Mouse (Mus musculus) CH12.LX (cell line): ENCODE measurements around the gene Sgk2. TPM values are rescaled to one million over a fixed set of nuclear protein-coding genes. Genes with fewer than 3 reads are reported as not detected.

ENCODE experiments used
- DNase-seq: peaks from one replicate; pipeline ENCODE4 v3.0.0-alpha.2; 2013; ENCODE audit errors: extremely low read depth
- H3K27ac ChIP-seq: 2 replicates; pipeline ENCODE4 v1.5.1; 2012; ENCODE audit warnings: low read depth, mild to moderate bottlenecking, control low read depth, moderate library complexity; ENCODE audit not compliant: insufficient read depth
- H3K27me3 ChIP-seq: replicated peaks from 2 replicates; pipeline ENCODE3; 2012; ENCODE audit warnings: inconsistent platforms
- H3K36me3 ChIP-seq, 2 experiments: replicated peaks in 1 of 2; 2 replicates each; pipeline versions ENCODE3 to v1.6.1; 2012; ENCODE audit warnings: inconsistent platforms in 1 of 2, low read length in 1 of 2, mild to moderate bottlenecking in 1 of 2, mixed read lengths in 1 of 2, moderate library complexity in 1 of 2; ENCODE audit not compliant: control insufficient read depth in 1 of 2, insufficient read depth in 1 of 2
- H3K4me1 ChIP-seq, 2 experiments: 2 replicates each; pipeline ENCODE4 v1.6.1; 2012; ENCODE audit warnings: inconsistent platforms in 1 of 2, moderate library complexity in 1 of 2; ENCODE audit not compliant: insufficient read depth in 2 of 2, control insufficient read depth in 1 of 2
- H3K4me2 ChIP-seq: 2 replicates; pipeline ENCODE4 v1.6.1; 2012; ENCODE audit warnings: low read depth, mild to moderate bottlenecking, control low read depth; ENCODE audit not compliant: poor library complexity, insufficient read depth, severe bottlenecking
- H3K4me3 ChIP-seq, 3 experiments: fragments of 150-350 bp in 1 of 3; sonication (generic) in 1 of 3; replicated peaks in 1 of 3; 2 replicates each; pipeline versions ENCODE3 to v1.5.1; 2011 to 2012; ENCODE audit warnings: low read depth in 2 of 3, low read length in 2 of 3, mild to moderate bottlenecking in 2 of 3, moderate library complexity in 2 of 3, control low read depth in 1 of 3, improper control_type of control experiment in 1 of 3, inconsistent platforms in 1 of 3, mixed read lengths in 1 of 3; ENCODE audit not compliant: poor library complexity in 1 of 3
- H3K79me2 ChIP-seq: replicated peaks from 2 replicates; pipeline ENCODE4 v1.6.1; 2012; ENCODE audit warnings: mild to moderate bottlenecking, moderate library complexity; ENCODE audit not compliant: control insufficient read depth, poor library complexity, insufficient read depth, severe bottlenecking; ENCODE audit errors: extremely low read depth
- H3K9ac ChIP-seq: 2 replicates; pipeline ENCODE4 v1.6.1; 2012; ENCODE audit warnings: low read depth, mild to moderate bottlenecking, control low read depth, moderate library complexity; ENCODE audit not compliant: insufficient read depth
- H3K9me3 ChIP-seq: replicated peaks from 2 replicates; pipeline ENCODE3; 2012; ENCODE audit warnings: low read length, inconsistent platforms, mixed read lengths
- BHLHE40 ChIP-seq: IDR thresholded peaks from 2 replicates; pipeline ENCODE4 v1.6.1; 2011; ENCODE audit warnings: mild to moderate bottlenecking, low read depth, low read length, improper control_type of control experiment
- CHD1 ChIP-seq: IDR thresholded peaks from 2 replicates; pipeline ENCODE4 v1.6.1; 2012; ENCODE audit warnings: low read depth, low read length, improper control_type of control experiment, inconsistent platforms
- CTCF ChIP-seq, 2 experiments: IDR thresholded peaks in 1 of 2; conservative IDR thresholded peaks in 1 of 2; 2 replicates each; pipeline ENCODE4 v1.5.1; 2011 to 2012; ENCODE audit warnings: low read depth in 2 of 2, low read length in 2 of 2, improper control_type of control experiment in 1 of 2, inconsistent platforms in 1 of 2, mild to moderate bottlenecking in 1 of 2, moderate library complexity in 1 of 2
- E2F4 ChIP-seq: IDR thresholded peaks from 2 replicates; pipeline ENCODE4 v1.6.1; 2011; ENCODE audit warnings: low read depth, low read length, improper control_type of control experiment; ENCODE audit not compliant: insufficient replicate concordance
- ELF1 ChIP-seq: IDR thresholded peaks from 2 replicates; pipeline ENCODE4 v1.6.1; 2014; ENCODE audit warnings: low read depth, mild to moderate bottlenecking, inconsistent platforms, low read length, improper control_type of control experiment
- JUND ChIP-seq: conservative IDR thresholded peaks from 2 replicates; pipeline ENCODE4 v1.6.1; 2011; ENCODE audit warnings: low read depth, low read length, improper control_type of control experiment
- MAFK ChIP-seq: IDR thresholded peaks from 2 replicates; pipeline ENCODE4 v1.6.1; 2011; ENCODE audit warnings: low read length, improper control_type of control experiment; ENCODE audit not compliant: insufficient replicate concordance
- MAZ ChIP-seq: IDR thresholded peaks from 2 replicates; pipeline ENCODE4 v1.6.1; 2012; ENCODE audit warnings: low read depth, mild to moderate bottlenecking, inconsistent platforms, low read length, improper control_type of control experiment, moderate library complexity
- MXI1 ChIP-seq: IDR thresholded peaks from 2 replicates; pipeline ENCODE4 v1.6.1; 2011; ENCODE audit warnings: mild to moderate bottlenecking, low read depth, low read length, improper control_type of control experiment
- PAX5 ChIP-seq: IDR thresholded peaks from 2 replicates; pipeline ENCODE4 v1.6.1; 2012; ENCODE audit warnings: low read length, inconsistent platforms, mixed read lengths
- POLR2A ChIP-seq: IDR thresholded peaks from 2 replicates; pipeline ENCODE4 v1.6.1; 2011; ENCODE audit warnings: low read depth, mild to moderate bottlenecking, improper control_type of control experiment, low read length
- POLR2AphosphoS2 ChIP-seq: IDR thresholded peaks from 2 replicates; pipeline ENCODE4 v1.6.1; 2011; ENCODE audit warnings: low read depth, low read length, improper control_type of control experiment
- RAD21 ChIP-seq: IDR thresholded peaks from 2 replicates; pipeline ENCODE4 v1.6.1; 2011; ENCODE audit warnings: low read depth, mild to moderate bottlenecking, low read length, improper control_type of control experiment, moderate library complexity
- RCOR1 ChIP-seq: conservative IDR thresholded peaks from 2 replicates; pipeline ENCODE4 v1.6.1; 2012; ENCODE audit warnings: low read depth, mild to moderate bottlenecking, inconsistent platforms, low read length, improper control_type of control experiment
- TCF12 ChIP-seq: IDR thresholded peaks from 2 replicates; pipeline ENCODE4 v1.6.1; 2014; ENCODE audit warnings: low read depth, mild to moderate bottlenecking, inconsistent platforms, low read length, improper control_type of control experiment
- UBTF ChIP-seq: IDR thresholded peaks from 2 replicates; pipeline ENCODE4 v1.6.1; 2012; ENCODE audit warnings: low read depth, mild to moderate bottlenecking, inconsistent platforms, low read length, improper control_type of control experiment, moderate library complexity
- USF1 ChIP-seq: IDR thresholded peaks from 2 replicates; pipeline ENCODE4 v1.6.1; 2014; ENCODE audit warnings: low read depth, mild to moderate bottlenecking, inconsistent platforms, low read length, improper control_type of control experiment
- USF2 ChIP-seq: conservative IDR thresholded peaks from 2 replicates; pipeline ENCODE4 v1.6.1; 2011; ENCODE audit warnings: low read depth, low read length, improper control_type of control experiment
- ZC3H11A ChIP-seq: IDR thresholded peaks from 2 replicates; pipeline ENCODE4 v1.6.1; 2012; ENCODE audit warnings: low read depth, mild to moderate bottlenecking, inconsistent platforms, low read length, improper control_type of control experiment
- dilution Hi-C: fragments of 300-500 bp; cut with MboI; formaldehyde crosslinking; loops from 2 replicates; pipeline ENCODE4 v1.14.3; 2020; ENCODE audit warnings: low sequenced_read_pairs; ENCODE audit not compliant: extremely low pct_unique_long_range_greater_than_20kb, extremely low pct_ligation_motif_present
- in situ Hi-C: fragments of 300-500 bp; cut with MboI; formaldehyde crosslinking; loops from 3 replicates; pipeline ENCODE4 v1.14.3; 2019; ENCODE audit warnings: low sequenced_read_pairs, low pct_ligation_motif_present, low pct_unique_long_range_greater_than_20kb, mixed read lengths
- polyA plus RNA-seq: library from polyadenylated mRNA; unstranded; fragments of >175 nt; gene quantifications from 2 replicates; pipeline ENCODE4 v1.2.1, GENCODE M21; 2012; ENCODE audit warnings: low read depth; ENCODE audit not compliant: insufficient read length
- total RNA-seq, 2 experiments: library from RNA; depleted of rRNA; stranded (reverse); fragments of 300-350 nt in 1 of 2; fragments of >200 nt in 1 of 2; gene quantifications; 2 replicates each; pipeline ENCODE4 v1.2.3; 2012 to 2014

The Sgk2 gene
- total and polyA plus RNA-seq, 3 experiments, result not detected

- Histone ChIP-seq H3K9ac (no peak overlapping the region), H3K4me3 (no peak overlapping the region), H3K36me3 (no peaks in the 10 kb centered on the region), H3K4me1 (peaks cover 0 to 4% of the 10 kb centered on the region in 2 experiments; a peak in 2 of 4 replicates), H3K27ac (no peak overlapping the region), H3K9me3 (no peaks in the 10 kb centered on the region), H3K79me2 (no peaks in the 10 kb centered on the region), H3K27me3 (peaks cover 45% of the 10 kb centered on the region), H3K4me2 (no peak overlapping the region)
- dilution Hi-C loops (no loop called here), in situ Hi-C loops (no loop called here)
- TF ChIP-seq RAD21 (no peak), POLR2A (no peak), E2F4 (no peak), JUND (no peak), UBTF (no peak), CHD1 (no peak), CTCF (conservative IDR thresholded peaks at IDR 0.05 in 1 of 2, IDR thresholded peaks at IDR 0.05 in 1 of 2; ENCODE audit: low read depth in 2 of 2, low read length in 2 of 2) (no peak), ELF1 (no peak), PAX5 (no peak), ZC3H11A (no peak), BHLHE40 (no peak), RCOR1 (no peak), TCF12 (no peak), POLR2AphosphoS2 (no peak), MAFK (no peak), USF2 (no peak), USF1 (no peak)
- DNase-seq, result no peak
These were observed 11.1 kb upstream of the Sgk2 start for GRCm38 (mm10) chr2:162976001-162976400.

GRCm38 (mm10) chr2:162984381-162984780, 2.7 kb upstream of the Sgk2 start:
- in situ Hi-C loops, result no loop called here
- dilution Hi-C loops, result no loop called here

More at GRCm38 (mm10) chr2:162984381-162984780, 2.7 kb upstream of the Sgk2 start:
- H3K4me2 ChIP-seq, result no peak overlapping the region
- H3K9me3 ChIP-seq, result peaks cover 3% of the 10 kb centered on the region
- H3K79me2 ChIP-seq, result no peaks in the 10 kb centered on the region
- no peak for DNase-seq
- H3K4me1 ChIP-seq, result peaks cover 0 to 3% of the 10 kb centered on the region in 2 experiments; a peak in 1 of 4 replicates
- no peak overlapping the region for H3K4me3 ChIP-seq
- no peak overlapping the region for H3K9ac ChIP-seq
- TF ChIP-seq CHD1 (no peak), MXI1 (no peak), MAZ (no peak)
- H3K27me3 ChIP-seq, result peaks cover 71% of the 10 kb centered on the region
- H3K27ac ChIP-seq, result no peak overlapping the region
- H3K36me3 ChIP-seq, result no peaks in the 10 kb centered on the region
